8 mouse cellular contexts compared by ENCODE assay signal in the genomic region with DNA sequence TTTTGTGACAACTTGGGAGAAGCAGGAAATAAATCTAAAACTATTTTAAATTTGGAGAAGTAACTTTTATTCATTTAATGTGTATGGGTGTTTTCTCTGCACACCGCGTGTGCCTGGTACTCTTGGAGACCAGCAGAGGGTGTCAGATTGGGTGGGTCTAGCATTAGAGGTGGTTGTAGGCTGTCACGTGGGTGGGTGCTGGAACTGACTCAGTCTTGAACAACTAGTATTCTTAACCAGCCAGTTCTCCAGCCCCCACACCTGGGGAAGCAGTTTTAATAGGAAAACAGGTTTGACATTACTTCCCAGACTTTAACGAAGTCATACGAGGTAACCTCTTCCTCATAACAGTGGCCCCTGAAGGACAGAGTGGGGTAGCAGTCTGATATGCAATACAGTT. TPM values are rescaled to one million over a fixed set of nuclear protein-coding genes. Genes with fewer than 3 reads are reported as not detected.
DNase-seq lines count a peak whose midpoint lies in the region; ATAC-seq and TF ChIP-seq lines count a peak whose summit lies in the region.

No protein-coding gene starts in this region.

- TF ChIP-seq EP300 in liver, embryonic 14.5 days (IDR thresholded peaks at IDR 0.05; ENCODE audit: low read depth), result no peak

- peak; percentile 62 for DNase-seq in CD4-positive, CD25-positive, alpha-beta regulatory T cell, adult 2 months (ENCODE audit: low read depth, low spot score)
- DNase-seq in lung, adult 2 months, result no peak
- DNase-seq in lung, postnatal 10 days, result no peak
- DNase-seq in liver, embryonic 14.5 days (ENCODE audit: low read depth in 3 of 3, low spot score in 3 of 3), result peak in 1 of 3 experiments; percentile 19
- DNase-seq in right cerebral cortex, postnatal 36 days (ENCODE audit: low spot score in 2 of 2), result peak; percentile 37 to 50
- no peak for DNase-seq in adrenal gland, postnatal 36 days

- ATAC-seq in CD4-positive, CD25-positive, alpha-beta regulatory T cell, adult 4 months, result no peak
- ATAC-seq in forebrain, embryonic 16.5 days, result no peak
- ATAC-seq in liver, embryonic 14.5 days (ENCODE audit: insufficient read depth), result no peak

- H3K9me3 ChIP-seq in forebrain, embryonic 16.5 days (ENCODE audit: control insufficient read depth, low read length), result no peaks in the 10 kb centered on the region
- no peaks in the 10 kb centered on the region for H3K9me3 ChIP-seq in liver, embryonic 14.5 days (ENCODE audit: control insufficient read depth, low read length)

- peak overlapping the region; percentile 60 for H3K4me2 ChIP-seq in forebrain, embryonic 16.5 days (ENCODE audit: low read length)
- H3K4me2 ChIP-seq in liver, embryonic 14.5 days (ENCODE audit: low read depth), result peak overlapping the region; percentile 73

- 0 out of 2 replicates have a peak, but pooled peaks have one; percentile 7 for TF ChIP-seq CTCF in lung, adult 2 months (IDR thresholded peaks at IDR 0.05; ENCODE audit: insufficient read depth, low read length)
- peak; percentile 37 for TF ChIP-seq CTCF in liver, embryonic 14.5 days (IDR thresholded peaks at IDR 0.05; ENCODE audit: low read depth)

- WGBS in lung, adult 2 months, result 59% methylated on average over 5 of the region's 5 CpGs
- WGBS in forebrain, embryonic 16.5 days, result 71% methylated on average over 5 of the region's 5 CpGs
- WGBS in liver, embryonic 14.5 days (ENCODE audit: insufficient replicate concordance), result 31% methylated on average over 5 of the region's 5 CpGs

- peaks cover 3% of the 10 kb centered on the region for H3K4me1 ChIP-seq in lung, adult 2 months (ENCODE audit: control insufficient read depth, insufficient read depth, low read length)
- H3K4me1 ChIP-seq in forebrain, embryonic 16.5 days (replicated peaks; ENCODE audit: control insufficient read depth, insufficient read depth, low read length), result peaks cover 7% of the 10 kb centered on the region
- peaks cover 19 to 30% of the 10 kb centered on the region in 2 experiments for H3K4me1 ChIP-seq in liver, embryonic 14.5 days (replicated peaks; ENCODE audit: control insufficient read depth in 2 of 2, insufficient read depth in 2 of 2, low read length in 1 of 2)

- H3K27ac ChIP-seq in forebrain, embryonic 16.5 days (ENCODE audit: low read length), result no peak overlapping the region
- H3K27ac ChIP-seq in liver, embryonic 14.5 days, result no peak overlapping the region

- H3K27me3 ChIP-seq in forebrain, embryonic 16.5 days (replicated peaks; ENCODE audit: control insufficient read depth, insufficient read depth, low read length), result no peaks in the 10 kb centered on the region
- H3K27me3 ChIP-seq in liver, embryonic 14.5 days (ENCODE audit: control insufficient read depth, insufficient read depth, low read length), result no peaks in the 10 kb centered on the region

- TF ChIP-seq POLR2A in lung, adult 2 months (IDR thresholded peaks at IDR 0.05; ENCODE audit: borderline replicate concordance, extremely low read depth, low read depth, low read length), result no peak

- H3K36me3 ChIP-seq in forebrain, embryonic 16.5 days (ENCODE audit: control insufficient read depth, insufficient read depth), result 0 out of 2 replicates have a peak, but pooled peaks cover 1% of the 10 kb centered on the region
- H3K36me3 ChIP-seq in liver, embryonic 14.5 days (replicated peaks; ENCODE audit: control insufficient read depth, insufficient read depth, low read depth), result no peaks in the 10 kb centered on the region

- H3K9ac ChIP-seq in forebrain, embryonic 16.5 days (replicated peaks; ENCODE audit: low read depth, low read length), result no peak overlapping the region
- no peak overlapping the region for H3K9ac ChIP-seq in liver, embryonic 14.5 days (replicated peaks)

- H3K4me3 ChIP-seq in lung, adult 2 months (replicated peaks; ENCODE audit: extremely low read depth, low read depth, low read length), result no peak overlapping the region
- peak overlapping the region; percentile 10; the same call in 1 of the 2 replicates for H3K4me3 ChIP-seq in forebrain, embryonic 16.5 days (replicated peaks; ENCODE audit: low read length)
- no peak overlapping the region; a peak in 1 of 4 replicates for H3K4me3 ChIP-seq in liver, embryonic 14.5 days (ENCODE audit: insufficient read depth in 1 of 2, low read depth in 2 of 2, low read length in 2 of 2)

RNA-seq across cellular contexts. Expression of gene Prpsap2, which starts 1.4 kb away (rescaled TPM):
- 10 to 100 TPM; 29.6 to 37.6 TPM for polyA plus RNA-seq in CD4-positive, CD25-positive, alpha-beta regulatory T cell, adult 4 months (2017; shearing (Covaris generic))
- 10.7 and 14.2 TPM in 2 replicates for polyA plus RNA-seq in lung, adult 2 months (2012; rRNA removed)
- 59.3 and 69.4 TPM in 2 replicates for polyA plus RNA-seq in forebrain, embryonic 16.5 days (2015; fragmentation: Nextera tagmentation; extraction: Ambion mirVana)
- polyA plus RNA-seq in liver, embryonic 14.5 days (2012; rRNA removed), result 5.5 and 6.9 TPM in 2 replicates
- 6.1 TPM in 2 replicates for polyA plus RNA-seq in liver, embryonic 14.5 days (2014; fragmentation: Nextera tagmentation; extraction: Ambion mirVana)
- 10 to 100 TPM; 24.8 to 36.4 TPM for total RNA-seq in adrenal gland, postnatal 36 days (2021)

RNA-seq across cellular contexts. Expression of gene Slc5a10, which starts 39.9 kb away (rescaled TPM):
- polyA plus RNA-seq in CD4-positive, CD25-positive, alpha-beta regulatory T cell, adult 4 months (2017; shearing (Covaris generic)), result not detected
- polyA plus RNA-seq in lung, adult 2 months (2012; rRNA removed), result 0.06 TPM in 1 of 2 replicates, not detected in the other
- not detected in 2 replicates for polyA plus RNA-seq in forebrain, embryonic 16.5 days (2015; fragmentation: Nextera tagmentation; extraction: Ambion mirVana)
- not detected in 2 replicates for polyA plus RNA-seq in liver, embryonic 14.5 days (2012; rRNA removed)
- not detected in 2 replicates for polyA plus RNA-seq in liver, embryonic 14.5 days (2014; fragmentation: Nextera tagmentation; extraction: Ambion mirVana)
- under 1 TPM in 1 of 2 experiments, not detected in 1; 0.13 TPM for total RNA-seq in adrenal gland, postnatal 36 days (2021)

Comparison
In these comparisons a context has a peak if more than half of its experiments do, and no peak if none do; other contexts are left out.
1. DNase-seq: peak in CD4-positive, CD25-positive, alpha-beta regulatory T cell, adult 2 months (single experiment) and right cerebral cortex, postnatal 36 days (2 of 2); none in lung, adult 2 months (single experiment), lung, postnatal 10 days (single experiment) and adrenal gland, postnatal 36 days (0 of 2).